Mouse (Mus musculus) liver, embryonic 12.5 days (tissue): ENCODE measurements around the gene 4930564D02Rik. TPM values are rescaled to one million over a fixed set of nuclear protein-coding genes. Genes with fewer than 3 reads are reported as not detected.

ENCODE experiments used
- polyA plus RNA-seq: library from polyadenylated mRNA; unstranded; fragments of >200 nt; fragmentation: Nextera tagmentation; extraction: Ambion mirVana; gene quantifications from 2 replicates; pipeline ENCODE4 v1.2.1, GENCODE M21; 2016

Gene 4930564D02Rik
- polyA plus RNA-seq, 1 experiment from 2014 or later: not detected

Other genes with a start within 250 kb of the 4930564D02Rik start
- gene Mov10, start 248.3 kb upstream of the 4930564D02Rik start, polyA plus RNA-seq: 28.5 and 29.2 TPM in 2 replicates
- gene St7l, start 202.8 kb upstream of the 4930564D02Rik start, polyA plus RNA-seq: 16.2 and 19.3 TPM in 2 replicates
- gene Capza1, start 202.3 kb upstream of the 4930564D02Rik start, polyA plus RNA-seq: 121 and 123 TPM in 2 replicates
- gene Wnt2b, start 104.9 kb upstream of the 4930564D02Rik start, polyA plus RNA-seq: 0.24 and 0.25 TPM in 2 replicates
- 3.4 and 3.8 TPM in 2 replicates for gene Cttnbp2nl, start 13.7 kb upstream of the 4930564D02Rik start, polyA plus RNA-seq